Mouse (Mus musculus) lung, postnatal 0 days (tissue): ENCODE results near the gene Hivep2. TPM values are rescaled to one million over a fixed set of nuclear protein-coding genes. Genes with fewer than 3 reads are reported as not detected.

Source experiments
- ATAC-seq: fragments of 200-750 bp; cut with Nextera tagmentation; 2 replicates; pipeline ENCODE4 v1.8.0; 2017; ENCODE audit warnings: moderate library complexity
- DNase-seq: peaks from one replicate; pipeline ENCODE4 v3.0.0-alpha.2; 2016; ENCODE audit warnings: low spot score
- H3K27ac ChIP-seq: fragments of 300-500 bp; sonication (generic); 2 replicates; pipeline ENCODE4 v1.5.1; 2014; ENCODE audit warnings: antibody characterized with exemption, mild to moderate bottlenecking, low read length, mixed read lengths
- H3K27me3 ChIP-seq: fragments of 300-500 bp; sonication (generic); replicated peaks from 2 replicates; pipeline ENCODE4 v1.6.1; 2014; ENCODE audit warnings: low read length, mixed read lengths; ENCODE audit not compliant: insufficient read depth
- H3K36me3 ChIP-seq: fragments of 300-500 bp; sonication (generic); 2 replicates; pipeline ENCODE4 v1.6.1; 2014; ENCODE audit warnings: low read length, mixed read lengths; ENCODE audit not compliant: insufficient read depth
- H3K4me1 ChIP-seq: fragments of 300-500 bp; sonication (generic); 2 replicates; pipeline ENCODE4 v1.6.1; 2014; ENCODE audit warnings: antibody characterized with exemption, low read depth, low read length, mixed read lengths; ENCODE audit not compliant: insufficient read depth
- H3K4me2 ChIP-seq: fragments of 300-500 bp; sonication (generic); replicated peaks from 2 replicates; pipeline ENCODE4 v1.6.1; 2014; ENCODE audit warnings: low read depth, mild to moderate bottlenecking, low read length, moderate library complexity, mixed read lengths
- H3K4me3 ChIP-seq: fragments of 300-500 bp; sonication (generic); 2 replicates; pipeline ENCODE4 v1.5.1; 2014; ENCODE audit warnings: low read depth, low read length
- H3K9ac ChIP-seq: fragments of 300-500 bp; sonication (generic); replicated peaks from 2 replicates; pipeline ENCODE4 v1.6.1; 2014; ENCODE audit warnings: low read depth, mild to moderate bottlenecking
- H3K9me3 ChIP-seq: fragments of 300-500 bp; sonication (generic); 2 replicates; pipeline ENCODE4 v1.6.1; 2016; ENCODE audit warnings: low read length, mixed read lengths
- CTCF ChIP-seq: IDR thresholded peaks from 2 replicates; pipeline ENCODE4 v1.5.1; 2016; ENCODE audit warnings: antibody characterized with exemption, mild to moderate bottlenecking
- EP300 ChIP-seq: IDR thresholded peaks from 2 replicates; pipeline ENCODE4 v1.6.1; 2016; ENCODE audit warnings: antibody characterized with exemption, mild to moderate bottlenecking, control low read depth
- WGBS: fragments of 180-500 bp; shearing (Covaris S2); extraction: QIAGEN DNeasy Blood & Tissue Kit; methylation state at CpG from one replicate; pipeline ENCODE4 v1.1.7; 2014; 5-methylcytosine and 5-hydroxymethylcytosine counted together
- polyA plus RNA-seq: library from polyadenylated mRNA; unstranded; fragments of >200 nt; fragmentation: Nextera tagmentation; extraction: Ambion mirVana; gene quantifications from 2 replicates; pipeline ENCODE4 v1.2.1, GENCODE M21; 2015

The Hivep2 gene
- polyA plus RNA-seq, 1 experiment from 2014 or later, result 4.5 TPM

DNA sequence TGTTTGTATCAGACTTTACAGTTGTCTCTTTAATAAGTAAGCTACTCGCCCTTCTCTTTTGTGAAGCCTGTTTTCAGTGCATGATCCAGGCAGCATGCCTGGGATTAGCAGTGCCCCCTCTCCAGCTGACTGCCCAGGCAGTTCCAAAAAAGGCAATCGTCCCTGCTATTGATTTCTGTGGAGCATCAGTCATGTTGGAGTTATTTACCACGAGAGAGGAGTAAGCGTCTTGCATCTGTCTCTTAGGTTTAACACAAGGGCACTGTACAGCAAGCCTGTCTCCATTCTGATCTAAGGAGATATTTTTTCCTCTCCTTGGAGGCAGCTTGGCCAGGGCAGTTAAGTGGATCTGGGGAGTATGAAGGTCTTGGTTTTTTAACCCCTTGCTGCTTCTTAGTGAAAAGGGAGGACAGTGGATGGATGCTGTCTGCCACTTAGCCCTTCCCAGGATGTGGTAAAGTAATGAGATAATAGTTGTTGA is 80.3 kb downstream of the Hivep2 start:
- Histone ChIP-seq H3K9me3 (no peaks in the 10 kb centered on the region), H3K4me2 (no peak overlapping the region), H3K4me3 (no peak overlapping the region), H3K4me1 (peaks cover 13% of the 10 kb centered on the region; the same call in 1 of the 2 replicates), H3K27ac (no peak overlapping the region), H3K9ac (no peak overlapping the region), H3K27me3 (no peaks in the 10 kb centered on the region), H3K36me3 (no peaks in the 10 kb centered on the region)
- ATAC-seq (no peak), DNase-seq (no peak)
- no peak for TF ChIP-seq EP300
- no peak for TF ChIP-seq CTCF
- 47% methylated on average over 4 of the region's 4 CpGs for WGBS

DNA sequence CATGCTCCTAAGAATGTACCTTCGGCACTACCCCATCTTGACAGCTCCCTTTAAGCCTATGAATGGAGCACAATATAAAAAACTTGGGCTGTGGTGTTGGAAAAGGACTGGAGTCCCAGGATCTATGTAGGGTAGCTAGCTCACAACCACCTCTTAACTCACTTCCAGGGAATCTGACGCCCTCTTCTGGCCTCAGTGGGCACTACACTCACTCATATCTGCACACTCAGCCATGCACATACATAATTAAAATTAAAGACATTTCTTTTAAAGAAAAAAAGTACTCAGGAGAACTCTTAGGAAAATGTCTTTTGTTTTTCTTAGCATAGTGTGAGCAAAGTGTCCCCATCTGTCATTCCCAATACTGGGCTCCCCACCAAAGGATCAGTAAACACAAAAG is 81.1 kb downstream of the Hivep2 start:
- Histone ChIP-seq H3K27me3 (no peaks in the 10 kb centered on the region), H3K9me3 (no peaks in the 10 kb centered on the region), H3K9ac (no peak overlapping the region), H3K4me2 (no peak overlapping the region), H3K4me1 (peaks cover 13% of the 10 kb centered on the region; the same call in 1 of the 2 replicates), H3K27ac (no peak overlapping the region), H3K4me3 (no peak overlapping the region), H3K36me3 (no peaks in the 10 kb centered on the region)
- TF ChIP-seq EP300, result no peak
- TF ChIP-seq CTCF, result peak; percentile 63
- ATAC-seq (no peak), DNase-seq (no peak)
- 69% methylated on average over 2 of the region's 2 CpGs for WGBS

DNA sequence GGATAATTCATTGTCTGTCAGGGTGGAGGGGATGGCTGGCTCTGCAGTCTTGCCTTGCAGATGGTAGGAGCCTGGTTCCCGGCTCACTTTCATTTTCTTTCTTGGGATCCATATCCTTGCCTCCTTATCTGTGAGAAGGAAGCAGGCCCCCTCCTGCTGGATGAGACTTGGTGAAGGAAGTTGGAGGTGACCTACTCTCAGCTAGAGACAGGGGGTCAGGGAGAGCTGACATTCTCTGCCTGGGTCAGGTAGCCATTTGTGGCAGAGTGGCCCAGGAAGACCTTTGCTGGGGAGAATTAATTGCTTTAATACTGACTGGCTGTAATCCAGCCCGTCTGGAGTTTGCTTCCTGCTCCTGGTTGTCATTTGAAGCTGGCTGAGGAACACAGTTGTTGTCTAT is 81.8 kb downstream of the Hivep2 start:
- WGBS, result 47% methylated on average over 2 of the region's 2 CpGs

DNA sequence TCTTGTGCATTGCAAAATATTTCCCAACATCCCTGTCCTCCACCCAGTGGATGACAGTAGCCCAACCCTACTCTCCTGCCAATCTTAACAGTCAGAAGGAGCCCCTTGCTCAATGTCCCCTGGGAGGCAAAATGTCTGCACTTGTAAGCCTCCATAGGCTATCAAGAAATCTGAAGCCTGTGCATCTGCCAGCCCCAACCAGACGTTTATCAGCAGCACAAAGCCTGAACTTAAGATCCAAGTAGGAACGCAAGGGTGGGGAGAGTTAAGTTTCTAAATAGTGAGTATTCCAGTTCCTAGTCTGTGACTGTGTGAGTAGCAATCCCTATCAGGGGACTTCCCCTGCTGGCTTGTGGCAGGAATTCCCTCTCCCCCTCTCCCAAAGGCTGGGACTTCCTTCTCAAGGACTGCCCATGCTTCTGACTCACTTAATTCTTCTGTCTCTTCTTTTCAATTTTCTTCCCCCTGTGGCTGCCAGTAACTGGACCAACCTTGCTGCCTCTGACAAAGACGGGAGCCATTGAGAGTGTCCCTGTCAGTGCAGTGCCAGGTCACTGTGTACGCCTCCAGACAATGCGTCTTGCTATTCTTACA is 82.5 kb downstream of the Hivep2 start:
- TF ChIP-seq EP300 (no peak), CTCF (peak; percentile 10; the same call in 1 of the 2 replicates)
- peak; percentile 74 for DNase-seq
- H3K36me3 ChIP-seq, result no peaks in the 10 kb centered on the region
- no peaks in the 10 kb centered on the region for H3K27me3 ChIP-seq
- no peak overlapping the region for H3K4me3 ChIP-seq
- H3K27ac ChIP-seq, result 0 out of 2 replicates have a peak overlapping the region, but pooled peaks have one; percentile 43
- H3K4me1 ChIP-seq, result peaks cover 13% of the 10 kb centered on the region; the same call in 1 of the 2 replicates
- no peak overlapping the region for H3K4me2 ChIP-seq
- H3K9me3 ChIP-seq, result no peaks in the 10 kb centered on the region
- WGBS, result 34% methylated on average over 5 of the region's 5 CpGs
- no peak overlapping the region for H3K9ac ChIP-seq
- ATAC-seq, result peak; percentile 72

More for the DNA sequence above, 81.8 kb downstream of the Hivep2 start:
- no peak for TF ChIP-seq CTCF
- TF ChIP-seq EP300, result no peak
- H3K4me3 ChIP-seq, result no peak overlapping the region
- peaks cover 13% of the 10 kb centered on the region; the same call in 1 of the 2 replicates for H3K4me1 ChIP-seq
- ATAC-seq (no peak; the same call in 1 of the 2 replicates), DNase-seq (no peak)
- no peak overlapping the region for H3K4me2 ChIP-seq
- no peaks in the 10 kb centered on the region for H3K9me3 ChIP-seq
- H3K36me3 ChIP-seq, result no peaks in the 10 kb centered on the region
- no peak overlapping the region for H3K9ac ChIP-seq
- H3K27ac ChIP-seq, result no peak overlapping the region
- H3K27me3 ChIP-seq, result no peaks in the 10 kb centered on the region

DNA sequence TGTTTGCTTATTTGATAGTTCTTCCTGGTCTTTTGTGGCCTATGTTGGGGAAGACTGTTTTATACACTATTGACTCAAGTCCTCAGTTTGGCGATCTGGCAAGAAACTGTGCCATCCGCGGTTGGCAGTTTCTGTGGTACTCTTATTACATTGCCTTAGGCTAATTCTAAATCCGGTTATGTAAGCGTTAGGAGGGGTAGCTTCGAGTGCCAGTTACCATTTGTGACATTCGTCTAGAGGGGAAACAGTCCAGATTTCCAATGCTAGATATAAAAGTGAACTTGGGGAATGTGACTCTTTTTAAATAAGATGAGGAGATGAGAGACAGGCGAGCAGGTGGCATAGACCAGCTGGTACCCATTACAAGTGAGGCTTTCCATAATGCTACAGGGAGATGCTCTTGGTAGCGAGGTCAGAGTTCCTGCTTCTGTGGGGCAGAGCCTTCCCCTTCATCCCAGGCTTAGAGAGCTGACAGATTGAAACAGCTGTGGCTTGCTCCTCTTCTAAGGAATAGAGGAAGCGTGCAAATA is 83.1 kb downstream of the Hivep2 start:
- Histone ChIP-seq H3K36me3 (no peaks in the 10 kb centered on the region), H3K9me3 (no peaks in the 10 kb centered on the region), H3K9ac (no peak overlapping the region), H3K4me3 (no peak overlapping the region), H3K27me3 (no peaks in the 10 kb centered on the region), H3K4me2 (no peak overlapping the region), H3K4me1 (peaks cover 13% of the 10 kb centered on the region; the same call in 1 of the 2 replicates), H3K27ac (0 out of 2 replicates have a peak overlapping the region, but pooled peaks have one; percentile 43)
- no peak for TF ChIP-seq EP300
- no peak for TF ChIP-seq CTCF
- WGBS, result 68% methylated on average over 10 of the region's 10 CpGs
- DNase-seq (no peak), ATAC-seq (no peak)

DNA sequence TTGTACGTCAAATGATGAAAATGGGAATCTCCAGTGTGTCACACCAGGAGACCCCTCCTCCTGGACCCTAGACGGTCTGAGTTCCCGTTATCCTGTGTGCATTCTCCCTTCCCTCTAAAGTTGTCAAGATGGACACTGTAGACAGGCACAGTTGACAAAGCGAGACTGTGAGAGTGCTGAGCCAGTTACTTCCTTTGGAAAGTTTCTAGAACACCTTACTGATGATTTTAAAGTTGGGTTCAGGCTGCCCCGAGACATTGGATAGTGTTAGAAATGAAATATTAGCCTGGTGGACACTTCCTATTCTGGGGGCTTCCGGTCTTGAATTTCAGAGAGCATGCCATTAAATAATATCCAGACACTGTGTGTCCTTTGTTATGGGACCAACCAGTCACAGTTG is 83.8 kb downstream of the Hivep2 start:
- DNase-seq, result no peak
- Histone ChIP-seq H3K36me3 (no peaks in the 10 kb centered on the region), H3K27ac (no peak overlapping the region), H3K4me1 (peaks cover 13% of the 10 kb centered on the region; the same call in 1 of the 2 replicates), H3K9me3 (no peaks in the 10 kb centered on the region), H3K4me2 (no peak overlapping the region), H3K27me3 (no peaks in the 10 kb centered on the region), H3K4me3 (no peak overlapping the region), H3K9ac (no peak overlapping the region)
- 87% methylated on average over 6 of the region's 6 CpGs for WGBS
- ATAC-seq, result no peak
- no peak for TF ChIP-seq CTCF
- TF ChIP-seq EP300, result no peak
